Mouse (Mus musculus): ENCODE measurements around the gene Usp25.
A peak's percentile ranks its signal among the peaks of the same experiment; 100 is the strongest.

The Usp25 gene

GRCm38 (mm10) chr16:77013427-77014320, at the start of gene Usp25:
TSS of gene Usp25 (plus strand) at chr16:77013706.
- peak; percentile 89 to 93 for DNase-seq (ENCODE audit: low spot score in 2 of 2)

- DNase-seq (ENCODE audit: low spot score in 2 of 2), result no peak
These were observed 45.8 kb upstream of the Usp25 start for GRCm38 (mm10) chr16:76967593-76968275.

- no peak for DNase-seq (ENCODE audit: low spot score in 2 of 2)
These were observed 42.3 kb upstream of the Usp25 start for GRCm38 (mm10) chr16:76971211-76971610.

GRCm38 (mm10) chr16:76976787-76977430, 36.6 kb upstream of the Usp25 start:
- no peak for DNase-seq (ENCODE audit: low spot score in 2 of 2)

- no peak for DNase-seq (ENCODE audit: low spot score in 2 of 2)
These were observed 29.8 kb upstream of the Usp25 start for GRCm38 (mm10) chr16:76983696-76984095.

- DNase-seq (ENCODE audit: low spot score in 2 of 2), result no peak
These were observed 25.8 kb upstream of the Usp25 start for GRCm38 (mm10) chr16:76987711-76988110.

GRCm38 (mm10) chr16:77003900-77004299, 9.6 kb upstream of the Usp25 start:
- no peak for DNase-seq (ENCODE audit: low spot score in 2 of 2)

GRCm38 (mm10) chr16:77009173-77009572, 4.3 kb upstream of the Usp25 start:
- DNase-seq (ENCODE audit: low spot score in 2 of 2), result peak in 1 of 2 experiments; percentile 14

GRCm38 (mm10) chr16:77014321-77015211, 1.1 kb downstream of the Usp25 start:
- no peak for DNase-seq (ENCODE audit: low spot score in 2 of 2)

- no peak for DNase-seq (ENCODE audit: low spot score in 2 of 2)
These were observed 2.2 kb downstream of the Usp25 start for GRCm38 (mm10) chr16:77015380-77016346.

- no peak for DNase-seq (ENCODE audit: low spot score in 2 of 2)
These were observed 4.4 kb downstream of the Usp25 start for GRCm38 (mm10) chr16:77017931-77018330.

GRCm38 (mm10) chr16:77020190-77020589, 6.7 kb downstream of the Usp25 start:
- DNase-seq (ENCODE audit: low spot score in 2 of 2), result no peak

- no peak for DNase-seq (ENCODE audit: low spot score in 2 of 2)
These were observed 10.3 kb downstream of the Usp25 start for GRCm38 (mm10) chr16:77023627-77024379.

- DNase-seq (ENCODE audit: low spot score in 2 of 2), result no peak
These were observed 12.6 kb downstream of the Usp25 start for GRCm38 (mm10) chr16:77026099-77026498.

- no peak for DNase-seq (ENCODE audit: low spot score in 2 of 2)
These were observed 13.4 kb downstream of the Usp25 start for GRCm38 (mm10) chr16:77026933-77027332.

GRCm38 (mm10) chr16:77027976-77028686, 14.6 kb downstream of the Usp25 start:
- no peak for DNase-seq (ENCODE audit: low spot score in 2 of 2)

GRCm38 (mm10) chr16:77028687-77029417, 15.3 kb downstream of the Usp25 start:
- peak in 1 of 2 experiments; percentile 54 for DNase-seq (ENCODE audit: low spot score in 2 of 2)

GRCm38 (mm10) chr16:77030435-77030834, 16.9 kb downstream of the Usp25 start:
- no peak for DNase-seq (ENCODE audit: low spot score in 2 of 2)
